Mouse (Mus musculus): ENCODE measurements around the gene Gm29289.
"Not testable (repeated sequence)": the region's sequence is repeated elsewhere in the genome, so short reads cannot be mapped to it uniquely, and the experiment has no call there.

Gene Gm29289

GRCm38 (mm10) chrY:2932282-2932681 is at the start of gene Gm29289:
TSS of gene Gm29289 (plus strand) at chrY:2932582.
- not testable (repeated sequence) for DNase-seq (ENCODE audit: low spot score in 2 of 2)

GRCm38 (mm10) chrY:2900689-2901088 is 31.7 kb upstream of the Gm29289 start, which contains the start of gene Gm10352:
TSS of gene Gm10352 (plus strand) at chrY:2900989.
- DNase-seq (ENCODE audit: low spot score in 2 of 2): not testable (repeated sequence)

All from right cerebral cortex, adult 2 months (tissue).